Mouse (Mus musculus) heart, adult 2 months (tissue): ENCODE results near the gene Nav1.

Experiments used
- CTCF ChIP-seq: fragments of 200-600 bp; IDR thresholded peaks from 2 replicates; pipeline ENCODE4 v1.8.1; 2022; ENCODE audit warnings: antibody characterized with exemption, mild to moderate bottlenecking, moderate library complexity
- EP300 ChIP-seq: fragments of 200-500 bp; IDR thresholded peaks from 2 replicates; pipeline ENCODE4 v1.6.1; 2011; ENCODE audit warnings: low read depth, low read length, control low read depth; ENCODE audit not compliant: insufficient read depth
- POLR2A ChIP-seq: fragments of 200-500 bp; IDR thresholded peaks from 2 replicates; pipeline ENCODE4 v1.6.1; 2011; ENCODE audit warnings: mild to moderate bottlenecking, low read depth, low read length, control low read depth; ENCODE audit not compliant: insufficient read depth

DNA sequence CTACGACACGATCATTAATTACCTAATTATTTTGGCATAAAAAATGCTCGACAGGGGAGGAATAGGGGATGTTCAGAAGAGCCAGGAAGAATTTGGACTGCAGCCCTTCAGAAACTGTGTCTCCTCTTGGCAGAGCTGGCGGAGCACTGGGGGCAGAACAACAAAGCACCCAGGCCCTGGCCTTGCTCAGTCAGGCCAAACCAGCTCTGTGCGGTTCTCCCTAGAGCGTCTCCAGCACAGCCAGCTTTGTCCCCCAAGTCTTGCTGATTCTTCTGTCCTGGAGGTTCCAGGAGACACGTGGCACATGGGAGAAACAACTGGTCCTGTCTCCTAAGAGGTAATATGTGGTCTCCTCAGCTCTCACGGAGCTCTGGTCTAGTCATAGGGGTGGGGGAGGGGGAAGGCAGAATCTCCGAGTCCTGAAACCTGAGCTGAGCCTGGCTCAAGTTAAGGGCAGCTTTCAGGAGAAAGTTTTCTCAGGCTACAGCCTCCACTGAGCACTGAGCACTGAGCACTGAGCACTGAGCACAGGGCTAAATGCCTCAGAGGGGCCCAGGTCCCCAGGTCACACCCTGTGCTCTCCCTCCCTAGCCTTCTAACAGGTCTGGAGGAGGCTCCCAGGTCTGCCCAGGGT is 43.2 kb downstream of the Nav1 start:
- no peak for TF ChIP-seq CTCF
- no peak for TF ChIP-seq EP300
- TF ChIP-seq POLR2A, result no peak
